Mouse (Mus musculus) splenic B cell, adult 2 months (primary cell): ENCODE measurements at regions not wholly inside any gene's neighbourhood (a gene's known extent, or its start where the extent isn't known, plus 50 kb on each side); places are given as distances from the start of the nearest gene placed in this dataset.

ENCODE experiments used
- DNase-seq: peaks from one replicate; pipeline ENCODE4 v3.0.0-alpha.2; 2011; ENCODE audit warnings: low read depth, low spot score
- H3K27me3 ChIP-seq: 2 replicates; pipeline ENCODE4 v1.6.1; 2012; ENCODE audit warnings: mild to moderate bottlenecking, low read length, moderate library complexity, mixed read lengths; ENCODE audit not compliant: control insufficient read depth, poor library complexity, insufficient read depth, severe bottlenecking
- H3K36me3 ChIP-seq: 2 replicates; pipeline ENCODE4 v1.6.1; 2012; ENCODE audit warnings: mild to moderate bottlenecking, low read length, moderate library complexity, mixed read lengths; ENCODE audit not compliant: control insufficient read depth, poor library complexity, insufficient read depth, severe bottlenecking

- peak; percentile 37 for DNase-seq
These were observed 336.3 kb upstream of the Tgfbr2 start for GRCm38 (mm10) chr9:116511450-116511849.

GRCm38 (mm10) chr9:116507756-116508155, 332.6 kb upstream of the Tgfbr2 start:
- no peak for DNase-seq
- H3K36me3 ChIP-seq: no peaks in the 10 kb centered on the region
- no peaks in the 10 kb centered on the region for H3K27me3 ChIP-seq

More at GRCm38 (mm10) chr9:116511450-116511849, 336.3 kb upstream of the Tgfbr2 start:
- Histone ChIP-seq H3K27me3 (no peaks in the 10 kb centered on the region), H3K36me3 (no peaks in the 10 kb centered on the region)

- DNase-seq: no peak
- H3K36me3 ChIP-seq: no peaks in the 10 kb centered on the region
- H3K27me3 ChIP-seq: no peaks in the 10 kb centered on the region
These were observed 327.7 kb upstream of the Tgfbr2 start for GRCm38 (mm10) chr9:116502831-116503230.

GRCm38 (mm10) chr9:116500951-116501350, 325.8 kb upstream of the Tgfbr2 start:
- no peak for DNase-seq
- Histone ChIP-seq H3K27me3 (no peaks in the 10 kb centered on the region), H3K36me3 (no peaks in the 10 kb centered on the region)

GRCm38 (mm10) chr9:116491227-116491626, 316.1 kb upstream of the Tgfbr2 start:
- no peak for DNase-seq

DNA sequence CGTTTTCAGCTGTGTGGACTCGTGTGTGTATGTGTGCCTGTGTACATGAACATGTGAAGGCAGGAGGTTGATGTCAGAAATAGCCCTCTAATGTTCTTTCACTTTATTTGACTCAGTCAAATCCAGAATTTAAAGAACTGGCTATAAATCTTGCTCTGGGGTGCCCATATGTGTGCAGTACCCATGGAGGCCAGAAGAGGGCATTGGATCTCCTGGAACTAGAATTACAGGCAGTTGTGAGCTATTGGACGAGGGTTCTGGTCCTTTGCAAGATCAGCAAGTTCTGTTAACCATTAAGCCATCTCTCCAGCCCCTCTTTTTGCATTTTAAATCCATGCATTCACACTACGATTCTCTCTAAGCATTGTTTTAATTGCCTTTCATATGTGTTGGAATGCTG, 314.6 kb upstream of the Tgfbr2 start:
- Histone ChIP-seq H3K27me3 (no peaks in the 10 kb centered on the region), H3K36me3 (no peaks in the 10 kb centered on the region)
- DNase-seq: peak; percentile 27

More at GRCm38 (mm10) chr9:116491227-116491626, 316.1 kb upstream of the Tgfbr2 start:
- no peaks in the 10 kb centered on the region for H3K27me3 ChIP-seq
- no peaks in the 10 kb centered on the region for H3K36me3 ChIP-seq

- no peaks in the 10 kb centered on the region for H3K36me3 ChIP-seq
- no peaks in the 10 kb centered on the region for H3K27me3 ChIP-seq
- no peak for DNase-seq
These were observed 314.1 kb upstream of the Tgfbr2 start for GRCm38 (mm10) chr9:116489273-116489672.

DNA sequence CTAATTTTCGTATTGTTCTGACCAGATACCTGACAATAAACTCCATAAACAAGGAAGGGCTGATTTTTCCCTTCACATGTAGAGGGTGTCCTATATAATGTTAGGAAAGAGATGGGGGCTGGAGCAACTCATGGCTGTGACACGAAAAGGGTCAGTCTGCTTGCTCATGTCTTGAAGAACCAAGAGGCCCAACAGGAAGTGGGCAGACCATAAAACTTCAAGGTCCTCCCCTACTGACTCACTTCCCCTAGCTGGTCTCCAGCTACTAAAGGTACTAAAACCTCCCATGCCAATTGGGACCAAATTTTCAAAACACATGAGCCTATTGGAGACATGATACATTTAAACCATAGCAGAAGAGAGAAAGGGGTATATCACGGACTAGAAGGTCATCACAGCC, 302.1 kb upstream of the Tgfbr2 start:
- peak; percentile 1 for DNase-seq
- H3K27me3 ChIP-seq: no peaks in the 10 kb centered on the region

DNA sequence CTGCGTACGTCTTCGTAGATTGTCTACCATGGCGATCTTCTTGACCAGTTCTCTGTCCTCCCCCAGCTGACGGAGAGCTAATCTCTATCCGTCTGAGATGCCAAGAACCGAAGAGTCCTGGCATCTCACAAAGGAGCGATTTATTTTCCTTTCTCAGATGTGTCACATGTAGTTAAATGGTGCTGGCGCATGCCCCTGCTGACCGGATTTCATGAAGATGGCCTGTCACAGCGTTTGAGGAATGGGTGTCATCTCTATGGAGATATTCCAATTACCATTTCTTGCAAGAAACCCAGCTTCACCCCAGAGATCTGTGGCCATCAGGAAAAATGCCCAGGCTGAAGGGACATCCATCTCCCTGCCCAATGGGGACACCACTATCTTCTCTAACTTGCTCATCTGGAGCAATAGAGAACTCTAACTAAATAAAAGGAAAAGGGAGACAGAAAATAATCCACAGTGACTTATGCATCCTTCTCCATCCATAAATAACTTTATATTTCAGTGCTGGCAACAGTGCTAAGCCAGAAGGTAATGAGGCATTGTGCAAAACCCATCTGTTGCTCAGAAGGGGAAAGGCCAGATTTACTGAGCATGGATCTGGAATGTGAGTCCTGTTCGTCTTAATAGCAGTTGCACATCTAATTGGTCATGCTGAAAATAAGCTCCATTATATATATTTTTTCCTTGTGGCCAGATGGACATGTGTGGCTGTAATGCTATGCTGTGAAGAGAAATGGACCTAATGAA, 300.2 kb upstream of the Tgfbr2 start:
- no peak for DNase-seq
- Histone ChIP-seq H3K36me3 (no peaks in the 10 kb centered on the region), H3K27me3 (no peaks in the 10 kb centered on the region)

More for the DNA sequence above, 302.1 kb upstream of the Tgfbr2 start:
- no peaks in the 10 kb centered on the region for H3K36me3 ChIP-seq

DNA sequence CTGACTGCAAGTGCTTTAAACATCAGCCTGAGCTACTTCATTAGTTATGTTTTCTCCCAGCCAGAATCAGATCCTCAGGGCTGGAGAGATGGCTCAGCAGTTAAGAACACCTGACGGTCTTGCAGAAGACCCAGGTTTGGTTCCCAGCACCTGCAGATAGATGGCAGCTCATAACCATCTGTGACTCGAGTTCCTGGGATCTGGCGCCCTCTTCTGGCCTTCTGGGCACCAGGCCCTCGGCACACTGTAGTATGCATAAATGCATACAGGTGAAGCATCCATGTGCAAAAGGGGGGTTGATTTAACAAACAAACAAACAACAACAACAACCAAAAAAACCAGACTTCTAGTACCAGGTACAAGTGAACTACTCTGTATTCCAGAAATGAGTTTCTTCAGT, 297.7 kb upstream of the Tgfbr2 start:
- H3K36me3 ChIP-seq: no peaks in the 10 kb centered on the region
- peak; percentile 2 for DNase-seq
- no peaks in the 10 kb centered on the region for H3K27me3 ChIP-seq

GRCm38 (mm10) chr9:116468569-116469250, 293.6 kb upstream of the Tgfbr2 start:
- H3K36me3 ChIP-seq: no peaks in the 10 kb centered on the region
- H3K27me3 ChIP-seq: no peaks in the 10 kb centered on the region
- DNase-seq: no peak

DNA sequence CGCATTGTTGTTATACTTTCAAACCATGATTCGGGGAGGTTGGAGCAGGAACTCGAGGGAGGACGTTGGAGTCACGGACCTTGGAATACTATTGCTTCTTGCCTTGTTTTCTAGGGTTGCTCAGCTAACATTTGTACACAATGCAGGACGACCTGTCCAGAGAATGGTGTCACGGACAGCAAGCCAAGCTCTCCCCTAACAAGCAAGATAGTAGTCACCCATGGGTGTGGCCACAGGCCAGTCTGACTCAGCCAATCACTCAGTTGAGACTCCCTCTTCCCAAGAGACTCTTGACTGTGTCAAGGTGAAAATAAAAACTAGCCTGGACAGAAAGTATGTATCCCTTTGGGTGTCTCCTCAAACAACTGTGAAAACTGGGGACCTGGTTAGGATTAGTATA, 291.2 kb upstream of the Tgfbr2 start:
- H3K27me3 ChIP-seq: no peaks in the 10 kb centered on the region
- no peaks in the 10 kb centered on the region for H3K36me3 ChIP-seq
- DNase-seq: no peak

DNA sequence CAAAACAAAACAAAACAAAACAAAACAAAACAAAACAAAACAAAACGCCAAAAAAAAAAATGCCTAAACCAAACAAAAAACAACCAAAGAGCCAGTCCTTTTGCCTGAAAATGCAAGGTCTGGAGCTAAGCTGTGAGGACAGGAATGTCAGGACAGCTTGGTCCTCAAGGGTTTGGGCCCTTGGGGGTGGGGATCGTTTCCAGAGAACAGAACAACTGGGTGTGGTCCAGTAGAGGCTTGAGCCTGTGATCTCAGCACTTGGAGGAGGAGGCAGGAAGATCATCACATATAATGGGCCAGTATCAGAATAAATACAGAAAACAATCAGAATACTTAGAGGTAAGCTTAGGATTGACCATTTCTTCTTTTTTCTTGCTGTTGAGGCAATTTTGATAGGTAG, 289.5 kb upstream of the Tgfbr2 start:
- Histone ChIP-seq H3K27me3 (no peaks in the 10 kb centered on the region), H3K36me3 (no peaks in the 10 kb centered on the region)
- no peak for DNase-seq

- no peaks in the 10 kb centered on the region for H3K36me3 ChIP-seq
- DNase-seq: no peak
- H3K27me3 ChIP-seq: no peaks in the 10 kb centered on the region
These were observed 287.1 kb upstream of the Tgfbr2 start for GRCm38 (mm10) chr9:116462232-116462631.

DNA sequence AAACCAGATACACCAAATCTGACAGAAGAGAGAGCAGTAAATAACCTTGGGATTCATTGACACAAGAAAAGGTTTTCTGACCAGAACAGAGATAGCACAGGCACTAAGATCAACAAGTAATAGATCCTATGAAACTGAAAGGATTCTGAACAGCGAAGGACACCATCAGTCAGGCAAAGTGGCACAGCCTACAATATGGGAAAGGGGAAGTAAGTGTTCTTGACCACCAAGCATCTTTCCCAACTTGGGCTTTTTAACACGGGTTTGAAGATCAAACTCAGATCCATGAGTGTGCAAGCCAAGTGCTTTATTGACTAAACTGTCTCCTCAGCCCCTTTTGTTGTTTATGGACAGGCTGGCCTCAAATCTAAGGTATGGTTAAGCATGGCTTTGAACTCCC, 284.9 kb upstream of the Tgfbr2 start:
- no peak for DNase-seq
- Histone ChIP-seq H3K36me3 (no peaks in the 10 kb centered on the region), H3K27me3 (no peaks in the 10 kb centered on the region)
